Mouse (Mus musculus): Measurements from ENCODE around the gene Rab29. TPM values are rescaled to one million over a fixed set of nuclear protein-coding genes. Genes with fewer than 3 reads are reported as not detected.

Gene Rab29
- polyA plus RNA-seq, 1 experiment = 3.5 TPM

DNA sequence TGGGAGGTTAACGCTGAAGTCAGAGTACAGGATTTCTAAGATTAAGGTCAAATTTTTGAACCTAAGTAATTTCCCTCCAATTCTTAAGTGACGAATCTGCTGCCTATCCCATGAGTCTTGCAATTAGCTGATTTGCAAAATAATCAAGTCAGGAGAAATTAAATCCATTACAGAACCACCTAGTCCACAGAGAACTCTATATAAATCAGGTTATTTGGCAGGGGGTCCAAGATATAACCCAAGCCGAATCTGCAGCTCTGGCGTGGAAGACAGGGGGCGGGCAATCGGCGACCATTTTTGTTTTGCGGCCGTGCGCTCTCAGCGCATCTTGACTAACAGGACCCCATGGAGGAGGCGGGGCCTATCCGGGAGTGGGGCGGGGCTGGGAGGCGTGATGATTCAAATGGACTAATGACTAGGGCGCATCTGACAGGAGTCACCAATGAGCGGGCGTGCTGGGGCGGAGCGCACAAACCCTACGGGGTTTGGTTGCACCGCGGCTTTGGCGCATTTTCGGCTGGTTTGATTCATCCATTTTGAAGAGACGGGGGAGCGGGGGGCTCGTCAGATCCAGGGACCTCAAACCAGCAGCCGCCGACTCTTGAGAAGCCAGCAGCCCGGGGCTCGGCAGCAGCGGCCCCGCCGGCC lies 43.1 kb downstream of the Rab29 start, which contains the start of gene Nucks1:
TSS of gene Nucks1 (plus strand) at position 534 of the 648 bp plus-strand sequence.
- Histone ChIP-seq H3K4me2 (ENCODE audit: low read depth) (peak within 1 kb of the TSS; percentile 96), H3K36me3 (ENCODE audit: control insufficient read depth, insufficient read depth) (no peaks in the 10 kb centered on the region), H3ac (ENCODE audit: control insufficient read depth, insufficient read length) (peak within 1 kb of the TSS; percentile 54), H3K79me2 (ENCODE audit: control insufficient read depth, insufficient read depth) (peaks cover 43% of the 10 kb centered on the region), H3K4me3 (peak within 1 kb of the TSS; percentile 62), H3K27me3 (ENCODE audit: control insufficient read depth, insufficient read depth, insufficient read length) (no peaks in the 10 kb centered on the region)
- TF ChIP-seq POLR2A (IDR thresholded peaks at IDR 0.05; ENCODE audit: insufficient read length, low read depth) (no peak), SRF (IDR thresholded peaks at IDR 0.05; ENCODE audit: control insufficient read depth, insufficient read length, low read depth) (peak; percentile 70), REST (IDR thresholded peaks at IDR 0.05; ENCODE audit: insufficient read depth, insufficient read length) (no peak), USF1 (IDR thresholded peaks at IDR 0.05; ENCODE audit: low read depth) (no peak), E2F4 (IDR thresholded peaks at IDR 0.05; ENCODE audit: insufficient read depth) (peak; percentile 67)

DNA sequence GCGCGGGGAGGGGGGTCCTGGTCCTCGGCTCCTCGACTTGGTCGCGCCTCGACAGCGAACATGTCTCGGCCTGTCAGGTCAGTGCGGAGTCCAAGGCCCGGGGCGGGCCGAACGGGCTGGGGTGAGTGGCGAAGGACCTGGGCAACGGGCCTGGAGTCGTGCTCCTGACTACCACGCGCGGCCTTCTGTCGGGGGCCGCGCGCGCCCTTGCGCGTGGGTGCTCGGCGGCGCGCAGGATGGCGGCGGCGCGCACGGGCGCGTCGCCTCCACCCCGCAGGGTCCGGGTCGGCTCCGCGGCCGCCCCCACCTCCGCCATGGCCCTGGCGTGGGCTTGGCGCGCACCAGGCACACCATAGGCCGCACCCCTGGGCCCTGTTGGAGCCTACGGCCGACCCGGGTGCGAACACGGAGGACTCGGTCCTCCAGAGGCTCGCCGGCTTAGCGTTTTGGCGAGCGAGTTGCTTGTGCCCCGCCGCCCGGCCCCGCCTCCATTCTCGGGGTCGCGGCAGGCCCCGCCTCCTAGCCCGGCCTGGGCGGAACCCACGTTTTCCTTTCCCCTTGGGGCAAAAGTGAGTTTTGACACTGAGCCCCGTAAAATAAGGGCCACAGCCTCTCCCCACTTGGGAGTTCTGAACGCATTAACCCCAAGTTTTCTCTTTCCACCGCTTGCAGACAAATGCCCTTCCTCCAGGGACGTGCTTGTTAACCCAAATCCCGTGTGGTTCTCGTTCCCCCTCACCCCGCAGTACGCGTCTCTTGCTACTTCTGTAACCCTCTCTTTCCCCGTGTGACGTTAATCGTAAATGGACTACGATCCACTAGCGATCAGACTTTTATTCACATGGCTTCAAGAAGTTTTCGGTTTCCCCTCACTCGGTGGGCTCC lies 43.9 kb downstream of the Rab29 start:
- H3ac ChIP-seq (ENCODE audit: control insufficient read depth, insufficient read length) = peak overlapping the region; percentile 54
- H3K27me3 ChIP-seq (ENCODE audit: control insufficient read depth, insufficient read depth, insufficient read length) = no peaks in the 10 kb centered on the region
- H3K4me2 ChIP-seq (ENCODE audit: low read depth) = peak overlapping the region; percentile 96
- H3K36me3 ChIP-seq (ENCODE audit: control insufficient read depth, insufficient read depth) = no peaks in the 10 kb centered on the region
- peak overlapping the region; percentile 62 for H3K4me3 ChIP-seq
- H3K79me2 ChIP-seq (ENCODE audit: control insufficient read depth, insufficient read depth) = peaks cover 51% of the 10 kb centered on the region
- TF ChIP-seq POLR2AphosphoS2 (IDR thresholded peaks at IDR 0.05; ENCODE audit: insufficient read length, low read depth) (peak; percentile 74), POLR2A (IDR thresholded peaks at IDR 0.05; ENCODE audit: insufficient read length, low read depth) (peak; percentile 64), MAX (IDR thresholded peaks at IDR 0.05; ENCODE audit: low read depth) (no peak)

DNA sequence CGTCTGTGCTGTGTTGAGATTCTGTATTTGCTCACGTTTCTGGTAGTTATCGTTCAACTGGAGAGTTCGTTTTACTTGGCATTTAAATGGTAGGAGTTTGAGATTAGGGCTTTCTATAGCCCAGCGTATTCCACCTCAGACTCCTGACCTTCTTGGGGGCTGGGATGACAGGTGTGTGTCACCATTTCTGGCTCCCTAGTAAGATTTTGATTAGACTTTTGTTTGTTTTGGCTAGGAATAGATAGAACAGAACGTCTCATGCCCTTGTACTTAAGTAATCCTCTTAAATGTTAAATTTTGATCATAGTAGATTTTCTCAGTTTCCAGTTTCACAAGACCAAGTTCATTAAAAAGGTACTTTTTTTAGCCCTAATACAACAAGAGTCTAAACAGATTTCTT lies 50.6 kb downstream of the Rab29 start:
- Histone ChIP-seq H3K36me3 (ENCODE audit: control insufficient read depth, insufficient read depth) (peaks cover 32% of the 10 kb centered on the region), H3K4me3 (no peak overlapping the region), H3ac (ENCODE audit: control insufficient read depth, insufficient read length) (no peak overlapping the region), H3K79me2 (ENCODE audit: control insufficient read depth, insufficient read depth) (peaks cover 77% of the 10 kb centered on the region), H3K27me3 (ENCODE audit: control insufficient read depth, insufficient read depth, insufficient read length) (no peaks in the 10 kb centered on the region), H3K4me2 (ENCODE audit: low read depth) (peak overlapping the region; percentile 34)
- TF ChIP-seq POLR2A (IDR thresholded peaks at IDR 0.05; ENCODE audit: insufficient read length, low read depth) (no peak), CEBPB (IDR thresholded peaks at IDR 0.05; ENCODE audit: insufficient read depth, poor library complexity, severe bottlenecking) (no peak), SRF (IDR thresholded peaks at IDR 0.05; ENCODE audit: control insufficient read depth, insufficient read length, low read depth) (no peak), TCF12 (IDR thresholded peaks at IDR 0.05; ENCODE audit: insufficient read depth, poor library complexity, severe bottlenecking) (no peak), MYOG (IDR thresholded peaks at IDR 0.05; ENCODE audit: control insufficient read depth in 1 of 3, insufficient read depth in 1 of 3, insufficient read length in 2 of 3, low read depth in 2 of 3) (no peak)

DNA sequence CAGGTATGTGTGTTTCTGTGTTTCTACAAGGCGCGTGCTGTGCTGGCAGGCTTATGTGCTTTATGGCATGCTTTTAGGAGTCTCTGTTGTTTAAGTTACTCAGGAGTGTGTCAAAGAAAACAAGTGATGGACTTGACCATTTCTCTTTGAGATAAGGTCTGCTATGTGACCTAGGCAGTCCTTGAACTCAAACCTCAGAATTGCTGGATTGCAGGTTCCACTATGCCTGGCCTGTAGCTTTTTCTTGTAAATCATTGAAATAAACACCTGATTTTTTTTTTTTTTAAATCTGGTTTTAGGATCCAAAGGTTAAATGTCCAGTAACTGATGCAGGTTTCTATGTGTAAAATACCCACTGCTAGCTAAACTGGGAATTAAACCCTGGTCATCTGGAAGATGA lies 52.0 kb downstream of the Rab29 start:
- no peak for TF ChIP-seq USF1 (IDR thresholded peaks at IDR 0.05; ENCODE audit: low read depth)
- TF ChIP-seq MAX (IDR thresholded peaks at IDR 0.05; ENCODE audit: low read depth) = no peak
- TF ChIP-seq SRF (IDR thresholded peaks at IDR 0.05; ENCODE audit: control insufficient read depth, insufficient read length, low read depth) = no peak
- TF ChIP-seq TCF12 (IDR thresholded peaks at IDR 0.05; ENCODE audit: insufficient read depth, poor library complexity, severe bottlenecking) = no peak
- no peak for TF ChIP-seq CEBPB (IDR thresholded peaks at IDR 0.05; ENCODE audit: insufficient read depth, poor library complexity, severe bottlenecking)
- no peak for TF ChIP-seq E2F4 (IDR thresholded peaks at IDR 0.05; ENCODE audit: insufficient read depth)
- H3K4me3 ChIP-seq = no peak overlapping the region
- H3ac ChIP-seq (ENCODE audit: control insufficient read depth, insufficient read length) = no peak overlapping the region
- H3K79me2 ChIP-seq (ENCODE audit: control insufficient read depth, insufficient read depth) = peaks cover 62% of the 10 kb centered on the region
- H3K4me2 ChIP-seq (ENCODE audit: low read depth) = no peak overlapping the region
- peaks cover 45% of the 10 kb centered on the region for H3K36me3 ChIP-seq (ENCODE audit: control insufficient read depth, insufficient read depth)
- no peaks in the 10 kb centered on the region for H3K27me3 ChIP-seq (ENCODE audit: control insufficient read depth, insufficient read depth, insufficient read length)

DNA sequence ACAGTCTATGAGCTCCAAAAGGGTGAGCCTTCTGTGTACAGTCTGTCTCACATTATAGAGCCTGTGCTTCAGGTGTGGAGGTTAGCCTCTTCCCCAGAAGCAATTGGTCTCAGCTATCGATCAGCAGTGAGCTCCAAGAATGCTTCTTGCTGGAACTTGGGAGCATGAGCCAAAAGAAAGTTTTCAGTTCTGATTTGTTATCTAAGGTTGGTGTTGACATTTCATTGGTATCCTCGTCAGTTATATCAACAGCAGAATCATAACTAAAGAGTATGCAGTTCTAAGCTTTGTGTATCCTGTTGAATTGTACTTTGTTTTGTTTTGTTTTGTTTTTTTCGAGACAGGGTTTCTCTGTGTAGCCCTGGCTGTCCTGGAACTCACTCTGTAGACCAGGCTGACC lies 55.1 kb downstream of the Rab29 start:
- Histone ChIP-seq H3K4me3 (no peak overlapping the region), H3ac (ENCODE audit: control insufficient read depth, insufficient read length) (no peak overlapping the region), H3K27me3 (ENCODE audit: control insufficient read depth, insufficient read depth, insufficient read length) (no peaks in the 10 kb centered on the region), H3K36me3 (ENCODE audit: control insufficient read depth, insufficient read depth) (peaks cover 64% of the 10 kb centered on the region), H3K79me2 (ENCODE audit: control insufficient read depth, insufficient read depth) (peaks cover 32% of the 10 kb centered on the region), H3K4me2 (ENCODE audit: low read depth) (no peak overlapping the region)
- TF ChIP-seq CEBPB (IDR thresholded peaks at IDR 0.05; ENCODE audit: insufficient read depth, poor library complexity, severe bottlenecking) (no peak), SRF (IDR thresholded peaks at IDR 0.05; ENCODE audit: control insufficient read depth, insufficient read length, low read depth) (no peak), POLR2AphosphoS2 (IDR thresholded peaks at IDR 0.05; ENCODE audit: insufficient read length, low read depth) (no peak), REST (IDR thresholded peaks at IDR 0.05; ENCODE audit: insufficient read depth, insufficient read length) (no peak), TCF12 (IDR thresholded peaks at IDR 0.05; ENCODE audit: insufficient read depth, poor library complexity, severe bottlenecking) (no peak), MYOG (IDR thresholded peaks at IDR 0.05; ENCODE audit: control insufficient read depth in 1 of 3, insufficient read depth in 1 of 3, insufficient read length in 2 of 3, low read depth in 2 of 3) (no peak), POLR2A (IDR thresholded peaks at IDR 0.05; ENCODE audit: insufficient read length, low read depth) (no peak), MYOD1 (IDR thresholded peaks at IDR 0.05; ENCODE audit: control insufficient read depth in 1 of 3, insufficient read length in 2 of 3, low read depth in 2 of 3) (no peak), USF1 (IDR thresholded peaks at IDR 0.05; ENCODE audit: low read depth) (no peak), TCF3 (IDR thresholded peaks at IDR 0.05; ENCODE audit: insufficient read length, low read depth) (no peak), E2F4 (IDR thresholded peaks at IDR 0.05; ENCODE audit: insufficient read depth) (no peak), MAX (IDR thresholded peaks at IDR 0.05; ENCODE audit: low read depth) (no peak)

Other genes starting within 250 kb of the Rab29 start
- gene Ctse, start 228.9 kb upstream of the Rab29 start, polyA plus RNA-seq (2012; fragmentation: generic; extraction: Trizol) = not detected
- gene Rab7b, start 178.5 kb upstream of the Rab29 start, polyA plus RNA-seq (2012; fragmentation: generic; extraction: Trizol) = 1.5 TPM
- gene Slc26a9, start 123.2 kb upstream of the Rab29 start, polyA plus RNA-seq (2012; fragmentation: generic; extraction: Trizol) = not detected
- gene Pm20d1, start 69.8 kb upstream of the Rab29 start, polyA plus RNA-seq (2012; fragmentation: generic; extraction: Trizol) = 0.01 TPM
- 14.0 TPM for gene Slc41a1, start 39.7 kb upstream of the Rab29 start, polyA plus RNA-seq (2012; fragmentation: generic; extraction: Trizol)
- 20.6 TPM for gene Nucks1, start 43.3 kb downstream of the Rab29 start, polyA plus RNA-seq (2012; fragmentation: generic; extraction: Trizol)
- gene Slc45a3, start 95.7 kb downstream of the Rab29 start, polyA plus RNA-seq (2012; fragmentation: generic; extraction: Trizol) = 0.74 TPM
- 12.4 TPM for gene Elk4, start 140.4 kb downstream of the Rab29 start, polyA plus RNA-seq (2012; fragmentation: generic; extraction: Trizol)
- 9.6 TPM for gene Mfsd4a, start 200.8 kb downstream of the Rab29 start, polyA plus RNA-seq (2012; fragmentation: generic; extraction: Trizol)

All from myocyte (in vitro differentiated cells).